Mouse (Mus musculus) liver, embryonic 11.5 days (tissue): ENCODE results near the gene Cdc42ep1. TPM values are rescaled to one million over a fixed set of nuclear protein-coding genes. Genes with fewer than 3 reads are reported as not detected.

Source experiments
- ATAC-seq: fragments of 200-750 bp; cut with Nextera tagmentation; replicated peaks from 2 replicates; pipeline ENCODE4 v1.8.0; 2017; ENCODE audit warnings: moderate number of reproducible peaks, mild to moderate bottlenecking, moderate TSS enrichment, moderate library complexity; ENCODE audit not compliant: low FRiP score
- DNase-seq: peaks from one replicate; pipeline ENCODE4 v3.0.0-alpha.2; 2017; ENCODE audit warnings: low spot score
- H3K27ac ChIP-seq: fragments of 300-500 bp; sonication (generic); 2 replicates; pipeline ENCODE4 v1.5.1; 2014; ENCODE audit warnings: mild to moderate bottlenecking, low read depth, low read length, control low read depth
- H3K27me3 ChIP-seq: fragments of 300-500 bp; sonication (generic); replicated peaks from 2 replicates; pipeline ENCODE4 v1.6.1; 2014; ENCODE audit warnings: low read length, mixed read lengths; ENCODE audit not compliant: control insufficient read depth, insufficient read depth
- H3K36me3 ChIP-seq: fragments of 300-500 bp; sonication (generic); 2 replicates; pipeline ENCODE4 v1.6.1; 2014; ENCODE audit warnings: mild to moderate bottlenecking, low read length, moderate library complexity, mixed read lengths; ENCODE audit not compliant: control insufficient read depth, insufficient read depth
- H3K4me1 ChIP-seq: fragments of 300-500 bp; sonication (generic); replicated peaks from 2 replicates; pipeline ENCODE4 v1.6.1; 2014; ENCODE audit warnings: low read length, mixed read lengths; ENCODE audit not compliant: control insufficient read depth, insufficient read depth
- H3K4me2 ChIP-seq: fragments of 300-500 bp; sonication (generic); 2 replicates; pipeline ENCODE4 v1.6.1; 2014; ENCODE audit warnings: mild to moderate bottlenecking, control low read depth, moderate library complexity
- H3K4me3 ChIP-seq: fragments of 300-500 bp; sonication (generic); 2 replicates; pipeline ENCODE4 v1.5.1; 2014; ENCODE audit warnings: low read depth, low read length, control low read depth
- H3K9ac ChIP-seq: fragments of 300-500 bp; sonication (generic); 2 replicates; pipeline ENCODE4 v1.6.1; 2014; ENCODE audit warnings: low read depth, low read length, control low read depth
- H3K9me3 ChIP-seq: fragments of 300-500 bp; sonication (generic); 2 replicates; pipeline ENCODE4 v1.6.1; 2016; ENCODE audit warnings: low read length, inconsistent platforms, mixed read lengths; ENCODE audit not compliant: control insufficient read depth
- WGBS: fragments of 180-500 bp; shearing (Covaris S2); extraction: QIAGEN DNeasy Blood & Tissue Kit; methylation state at CpG from one replicate; pipeline ENCODE4 v1.1.7; 2014; 5-methylcytosine and 5-hydroxymethylcytosine counted together
- polyA plus RNA-seq: library from polyadenylated mRNA; unstranded; fragments of >200 nt; fragmentation: Nextera tagmentation; extraction: Ambion mirVana; gene quantifications from 2 replicates; pipeline ENCODE4 v1.2.1, GENCODE M21; 2014

Gene Cdc42ep1
- 21.9 and 23.9 TPM in 2 replicates for polyA plus RNA-seq

GRCm38 (mm10) chr15:78842371-78843163, at the start of gene Cdc42ep1:
TSS of gene Cdc42ep1 (plus strand) at chr15:78842624.
- peak; percentile 56 for ATAC-seq
- Histone ChIP-seq H3K4me1 (peaks cover 38% of the 10 kb centered on the region), H3K9me3 (no peaks in the 10 kb centered on the region), H3K27me3 (peaks cover 34% of the 10 kb centered on the region), H3K27ac (peak within 1 kb of the TSS; percentile 84), H3K4me2 (peak within 1 kb of the TSS; percentile 73), H3K4me3 (peak within 1 kb of the TSS; percentile 56), H3K36me3 (no peaks in the 10 kb centered on the region), H3K9ac (peak within 1 kb of the TSS; percentile 72)
- no peak for DNase-seq
- WGBS = under 1% methylated on average over 83 of the region's 86 CpGs

DNA sequence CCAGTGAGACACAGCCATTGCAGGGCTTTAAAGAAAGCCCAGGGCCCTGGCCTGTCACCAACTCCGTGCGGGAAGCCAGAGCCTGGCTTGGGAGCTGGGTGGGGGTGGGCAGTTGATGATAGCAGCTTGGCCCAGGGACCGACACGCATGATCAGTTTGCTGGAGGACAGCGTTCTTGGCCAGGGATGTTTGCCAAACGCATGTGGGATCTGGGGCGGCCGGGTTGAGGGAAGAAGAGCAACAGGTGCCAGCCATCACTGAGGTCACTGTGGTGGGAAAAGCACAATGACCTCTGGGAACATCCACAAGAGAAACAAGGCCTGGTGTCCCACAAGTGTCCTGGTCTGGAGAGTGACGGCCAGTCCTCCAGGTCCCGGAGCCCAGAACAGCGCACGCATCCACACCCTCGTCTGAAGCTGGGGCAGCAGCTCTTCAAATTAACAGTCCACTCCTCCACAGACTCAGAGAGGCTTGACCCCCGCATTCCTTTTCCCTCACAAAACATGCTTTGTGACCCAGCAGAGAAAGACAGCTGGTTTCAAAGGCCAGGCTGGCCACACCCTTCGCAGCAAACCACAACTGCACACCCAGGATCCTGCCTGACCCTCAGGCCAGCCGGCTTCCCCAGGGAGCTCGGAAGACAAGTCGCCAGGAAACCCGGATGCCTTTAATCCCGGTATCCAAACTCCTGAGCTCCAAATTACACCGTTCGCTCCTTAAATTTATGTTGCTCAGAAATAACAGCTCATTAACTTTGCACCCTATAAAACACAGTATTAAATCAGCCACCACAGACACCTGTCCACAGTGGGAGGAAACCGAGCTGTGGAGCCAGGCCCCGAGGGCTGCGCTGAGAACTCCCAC, 46.0 kb upstream of the Cdc42ep1 start:
- Histone ChIP-seq H3K4me1 (no peaks in the 10 kb centered on the region), H3K27me3 (peaks cover 2% of the 10 kb centered on the region), H3K4me3 (no peak overlapping the region), H3K27ac (no peak overlapping the region), H3K4me2 (no peak overlapping the region), H3K9ac (no peak overlapping the region), H3K9me3 (no peaks in the 10 kb centered on the region), H3K36me3 (no peaks in the 10 kb centered on the region)
- DNase-seq (no peak), ATAC-seq (no peak)
- WGBS = 61% methylated on average over 25 of the region's 25 CpGs

GRCm38 (mm10) chr15:78797060-78797329, 45.4 kb upstream of the Cdc42ep1 start:
- no peak for DNase-seq
- no peak for ATAC-seq
- WGBS = 86% methylated on average over 8 of the region's 8 CpGs
- no peaks in the 10 kb centered on the region for H3K4me1 ChIP-seq
- no peak overlapping the region for H3K27ac ChIP-seq
- no peaks in the 10 kb centered on the region for H3K36me3 ChIP-seq
- no peaks in the 10 kb centered on the region for H3K9me3 ChIP-seq
- peaks cover 8% of the 10 kb centered on the region for H3K27me3 ChIP-seq
- H3K4me2 ChIP-seq = no peak overlapping the region
- no peak overlapping the region for H3K9ac ChIP-seq
- H3K4me3 ChIP-seq = no peak overlapping the region

DNA sequence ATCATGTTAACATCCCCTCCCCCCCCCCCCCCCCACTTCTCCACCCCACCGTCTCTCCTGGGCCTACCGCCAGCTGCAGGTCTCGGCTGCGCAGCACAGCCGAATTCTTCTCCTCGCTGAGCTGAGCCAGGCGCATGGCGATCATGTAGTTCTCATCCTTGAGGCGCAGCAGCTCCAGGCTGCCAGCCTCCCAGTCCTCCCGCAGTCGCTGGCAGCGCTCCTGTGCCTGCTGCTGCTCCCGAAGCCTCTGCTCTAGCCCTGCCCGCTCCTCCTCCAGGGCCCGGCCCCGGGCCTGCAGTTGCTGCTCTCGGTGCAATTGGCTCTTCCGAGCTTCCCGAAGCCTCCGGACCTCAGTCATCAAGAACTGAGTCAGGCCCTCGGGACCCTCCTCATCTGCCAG, 43.4 kb upstream of the Cdc42ep1 start:
- 84% methylated on average over 21 of the region's 21 CpGs for WGBS
- Histone ChIP-seq H3K27ac (no peak overlapping the region), H3K4me1 (peaks cover 9% of the 10 kb centered on the region), H3K4me3 (no peak overlapping the region), H3K27me3 (peaks cover 28% of the 10 kb centered on the region), H3K9me3 (no peaks in the 10 kb centered on the region), H3K36me3 (no peaks in the 10 kb centered on the region), H3K4me2 (no peak overlapping the region), H3K9ac (no peak overlapping the region)
- ATAC-seq (no peak), DNase-seq (no peak)

- H3K4me2 ChIP-seq = peak overlapping the region; percentile 86
- ATAC-seq (no peak), DNase-seq (no peak)
- no peaks in the 10 kb centered on the region for H3K9me3 ChIP-seq
- no peak overlapping the region for H3K9ac ChIP-seq
- H3K27me3 ChIP-seq = peaks cover 39% of the 10 kb centered on the region
- H3K36me3 ChIP-seq = no peaks in the 10 kb centered on the region
- peaks cover 13% of the 10 kb centered on the region for H3K4me1 ChIP-seq
- 82% methylated on average over 9 of the region's 9 CpGs for WGBS
- no peak overlapping the region for H3K27ac ChIP-seq
- H3K4me3 ChIP-seq = peak overlapping the region; percentile 61
Observed at GRCm38 (mm10) chr15:78801571-78801970, 40.9 kb upstream of the Cdc42ep1 start.

DNA sequence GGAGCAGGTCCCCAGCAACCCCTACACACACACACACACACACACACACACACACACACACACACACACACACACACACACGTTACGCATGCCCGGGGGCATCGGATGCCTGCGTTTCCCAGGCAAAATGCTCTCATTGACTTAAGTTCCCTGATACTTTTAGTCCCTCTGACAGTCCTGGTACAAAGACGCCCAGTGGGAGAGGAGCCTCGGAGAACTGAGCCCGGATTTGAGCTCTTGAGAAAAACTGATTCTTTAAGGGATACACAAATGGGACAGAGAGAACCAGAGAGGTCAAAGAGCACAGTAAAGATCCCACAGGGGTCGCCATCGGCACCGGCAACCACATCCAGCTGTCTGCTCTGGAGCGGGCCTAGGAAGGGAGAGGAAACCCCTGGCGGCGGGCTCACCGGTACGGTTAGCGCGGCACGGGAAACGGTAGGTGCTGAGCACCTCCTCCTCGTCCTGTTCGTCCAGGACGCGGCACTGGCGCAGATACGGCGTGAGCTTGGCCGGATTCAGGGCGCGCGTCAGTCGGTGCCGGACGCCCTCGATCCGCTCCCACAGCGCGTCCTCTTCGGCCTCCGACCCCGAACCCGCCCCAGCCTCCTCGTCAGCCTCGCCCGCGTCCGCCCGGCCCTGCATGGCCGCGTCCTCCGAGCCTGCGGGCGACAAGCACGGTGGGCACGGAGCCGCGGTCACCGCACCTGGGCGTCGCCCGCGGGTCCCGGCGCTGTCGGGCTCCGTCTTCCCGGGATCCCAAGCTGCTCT, 40.3 kb upstream of the Cdc42ep1 start:
- ATAC-seq (no peak), DNase-seq (no peak)
- Histone ChIP-seq H3K9ac (peak overlapping the region; percentile 42), H3K4me2 (peak overlapping the region; percentile 86), H3K27ac (no peak overlapping the region), H3K9me3 (no peaks in the 10 kb centered on the region), H3K36me3 (no peaks in the 10 kb centered on the region), H3K27me3 (peaks cover 39% of the 10 kb centered on the region), H3K4me1 (peaks cover 13% of the 10 kb centered on the region), H3K4me3 (peak overlapping the region; percentile 61)
- WGBS = 7% methylated on average over 63 of the region's 67 CpGs

DNA sequence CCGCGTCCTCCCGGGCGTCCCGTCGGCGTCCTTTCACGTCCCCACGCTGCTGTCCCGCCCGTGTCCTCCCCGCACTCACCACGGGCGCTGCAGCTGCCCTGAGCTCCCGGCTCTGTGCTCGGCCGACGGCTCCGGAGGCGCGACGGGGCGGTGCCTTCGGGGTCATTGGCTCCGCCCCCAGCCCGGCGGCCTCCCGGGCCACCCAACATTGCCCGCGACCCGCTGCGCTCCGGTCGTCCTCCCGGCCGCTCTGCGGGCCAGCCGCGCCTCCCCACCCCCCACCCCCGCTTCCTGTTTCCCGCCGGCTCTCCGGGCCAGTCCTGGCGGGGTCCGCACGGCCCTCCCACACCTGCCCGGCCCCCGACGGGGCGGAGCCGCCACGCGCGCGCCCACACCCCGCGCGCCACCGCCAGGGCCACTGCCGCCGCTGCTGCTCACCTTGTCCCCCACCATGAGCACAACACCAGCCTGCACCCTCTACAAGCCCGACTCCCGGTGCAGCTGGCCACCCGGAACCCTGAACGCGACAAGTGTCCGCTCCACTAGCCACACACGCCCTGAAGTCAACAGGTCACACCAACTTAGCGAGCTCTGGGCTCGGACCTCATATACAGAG, 39.5 kb upstream of the Cdc42ep1 start, which contains the start of gene Card10:
Gene Card10 (minus strand): TSS at position 267 of the 616 bp plus-strand sequence.
- Histone ChIP-seq H3K36me3 (no peaks in the 10 kb centered on the region), H3K9me3 (no peaks in the 10 kb centered on the region), H3K4me3 (peak within 1 kb of the TSS; percentile 61), H3K27ac (no peak within 1 kb of the TSS), H3K4me2 (peak within 1 kb of the TSS; percentile 86), H3K4me1 (peaks cover 13% of the 10 kb centered on the region), H3K9ac (peak within 1 kb of the TSS; percentile 42), H3K27me3 (peaks cover 39% of the 10 kb centered on the region)
- peak; percentile 55 for DNase-seq
- peak; percentile 60 for ATAC-seq
- WGBS = 2% methylated on average over 70 of the region's 70 CpGs

DNA sequence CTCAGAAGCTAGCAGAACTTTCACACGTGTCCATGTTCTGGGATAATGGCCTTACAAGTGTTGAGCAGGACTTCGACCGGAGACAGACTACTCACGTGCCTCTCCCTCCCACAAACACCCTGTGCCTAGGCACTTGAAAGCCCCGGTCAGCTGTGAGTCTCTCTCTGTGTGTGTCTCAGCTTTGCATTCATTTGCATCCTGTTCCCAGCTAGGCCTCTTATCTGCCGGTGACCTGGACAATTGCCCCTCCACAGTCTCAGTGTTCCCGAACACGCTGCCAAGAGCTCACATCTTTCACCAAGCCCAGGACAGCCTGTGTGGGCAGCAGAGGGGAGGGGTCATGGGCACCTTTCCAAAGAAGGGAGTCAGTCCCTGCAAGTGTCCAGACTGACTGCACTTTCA, 38.9 kb upstream of the Cdc42ep1 start:
- Histone ChIP-seq H3K4me3 (no peak overlapping the region; the same call in 1 of the 2 replicates), H3K9me3 (no peaks in the 10 kb centered on the region), H3K36me3 (no peaks in the 10 kb centered on the region), H3K27ac (no peak overlapping the region), H3K27me3 (peaks cover 39% of the 10 kb centered on the region), H3K4me2 (peak overlapping the region; percentile 86), H3K9ac (no peak overlapping the region), H3K4me1 (peaks cover 13% of the 10 kb centered on the region)
- WGBS = 10% methylated on average over 8 of the region's 8 CpGs
- DNase-seq = no peak
- ATAC-seq = no peak
